Mouse (Mus musculus) right cerebral cortex, postnatal 25 days (tissue): Measurements from ENCODE around the gene Rpl13.
"Not testable (repeated sequence)": the region's sequence is repeated elsewhere in the genome, so short reads cannot be mapped to it uniquely, and the experiment has no call there.

Experiments
- DNase-seq: peaks from one replicate; pipeline ENCODE4 v3.0.0; 2022

Gene Rpl13

DNA sequence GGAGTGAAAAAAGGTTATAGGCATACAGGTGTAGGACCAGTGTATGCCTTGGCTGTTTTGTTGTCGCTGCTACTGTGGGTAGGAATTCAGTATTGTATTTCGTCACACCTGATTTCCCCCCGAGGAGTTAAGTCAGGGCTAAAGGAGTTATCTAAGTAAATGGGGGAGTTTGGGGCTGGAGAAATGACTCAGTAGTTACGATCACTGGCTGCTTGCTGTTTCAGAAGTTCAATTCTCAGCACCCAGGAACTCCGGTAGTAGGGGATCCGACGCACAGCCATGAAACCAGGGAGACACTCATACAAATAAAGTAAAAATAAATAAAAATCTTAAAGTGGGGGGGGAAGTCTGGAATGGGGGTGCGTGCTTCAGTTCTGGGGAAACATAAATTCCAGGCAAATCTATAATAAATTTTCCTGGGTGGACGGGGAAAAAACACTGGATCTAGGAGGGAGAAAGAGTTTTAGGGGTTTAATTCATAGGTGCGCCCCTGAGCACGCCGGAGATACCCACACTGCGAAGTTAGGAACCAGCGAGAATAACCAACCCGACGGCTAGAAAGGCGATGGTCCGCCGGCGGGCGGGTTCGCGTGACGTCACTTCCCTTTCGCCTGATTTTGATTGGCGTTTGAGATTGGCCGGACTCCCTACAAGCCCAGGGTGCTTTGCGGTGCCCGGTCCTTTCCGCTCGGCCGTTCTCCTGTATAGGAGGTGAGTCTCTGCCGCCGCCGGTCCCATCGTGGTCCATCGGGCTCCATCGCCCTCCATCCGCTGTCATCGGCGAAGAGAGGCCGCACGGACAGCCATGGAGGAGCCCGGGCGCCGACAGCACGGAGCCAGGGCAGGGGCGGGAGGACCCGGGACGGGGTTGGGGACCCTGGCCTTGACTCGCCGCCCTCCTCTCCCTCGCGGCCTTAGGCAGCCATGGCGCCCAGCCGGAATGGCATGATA, at the start of gene Rpl13:
TSS of gene Rpl13 (plus strand) at position 616 of the 951 bp plus-strand sequence.
- peak; percentile 97 for DNase-seq

DNA sequence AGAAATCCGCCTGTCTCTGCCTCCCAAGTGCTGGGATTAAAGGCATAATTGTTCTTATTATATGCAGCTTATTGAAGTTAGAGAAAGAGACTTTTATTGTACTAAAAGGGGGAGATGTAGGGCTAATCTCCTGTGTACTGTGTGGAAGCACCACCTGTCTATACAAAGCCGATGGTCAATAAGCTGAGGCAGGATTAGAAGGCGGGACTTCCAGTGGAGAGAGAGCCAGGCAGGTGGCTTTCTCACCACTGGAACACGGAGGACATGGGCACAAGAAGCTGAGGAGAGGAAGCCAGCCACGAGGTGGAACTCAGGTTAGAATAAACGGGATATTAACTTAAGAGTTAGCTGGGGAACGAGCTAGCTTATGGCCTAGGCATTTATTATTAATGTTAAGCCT, 39.4 kb upstream of the Rpl13 start, which contains the start of gene Spg7:
TSS of gene Spg7 (plus strand) at position 222 of the 400 bp plus-strand sequence.
- no peak for DNase-seq

DNA sequence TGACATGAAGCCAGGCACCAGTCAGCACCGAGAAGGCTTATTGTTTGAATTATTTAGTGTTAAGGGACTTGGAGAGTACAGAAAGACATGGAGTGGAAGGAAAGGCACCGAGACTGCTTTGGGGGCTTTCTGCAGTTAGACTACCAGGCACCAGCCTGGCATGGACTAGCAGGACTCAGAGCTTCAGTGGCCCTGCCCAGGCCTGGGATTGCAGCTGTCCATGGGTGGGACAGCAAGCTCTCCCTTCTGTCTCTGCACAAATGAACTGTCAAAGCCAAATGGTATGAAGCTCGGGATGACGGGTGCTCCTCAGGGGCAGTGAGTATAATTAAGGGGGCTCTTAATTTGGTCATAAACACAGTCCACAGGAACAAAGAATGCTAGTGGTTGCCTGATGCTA, 38.1 kb upstream of the Rpl13 start:
- no peak for DNase-seq

DNA sequence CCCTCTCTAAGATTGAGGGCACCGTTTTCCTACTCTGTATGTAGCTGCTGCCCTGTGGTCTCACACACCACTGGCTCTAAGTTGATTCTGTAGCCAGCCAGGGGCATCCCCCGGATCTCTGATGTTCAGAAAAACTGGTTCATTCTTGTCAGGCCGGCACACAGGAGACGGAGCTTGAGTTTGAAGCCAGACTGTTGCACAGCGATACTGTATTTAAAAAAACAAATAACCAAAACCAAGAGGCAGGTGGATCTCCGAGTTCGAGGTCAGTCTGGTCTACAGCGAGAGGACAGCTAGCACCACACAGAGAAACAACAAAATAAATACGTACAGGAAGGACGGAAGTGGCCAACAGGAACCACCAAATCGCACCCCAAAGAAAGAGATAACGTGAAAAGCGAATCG, 37.3 kb upstream of the Rpl13 start:
- DNase-seq = no peak

DNA sequence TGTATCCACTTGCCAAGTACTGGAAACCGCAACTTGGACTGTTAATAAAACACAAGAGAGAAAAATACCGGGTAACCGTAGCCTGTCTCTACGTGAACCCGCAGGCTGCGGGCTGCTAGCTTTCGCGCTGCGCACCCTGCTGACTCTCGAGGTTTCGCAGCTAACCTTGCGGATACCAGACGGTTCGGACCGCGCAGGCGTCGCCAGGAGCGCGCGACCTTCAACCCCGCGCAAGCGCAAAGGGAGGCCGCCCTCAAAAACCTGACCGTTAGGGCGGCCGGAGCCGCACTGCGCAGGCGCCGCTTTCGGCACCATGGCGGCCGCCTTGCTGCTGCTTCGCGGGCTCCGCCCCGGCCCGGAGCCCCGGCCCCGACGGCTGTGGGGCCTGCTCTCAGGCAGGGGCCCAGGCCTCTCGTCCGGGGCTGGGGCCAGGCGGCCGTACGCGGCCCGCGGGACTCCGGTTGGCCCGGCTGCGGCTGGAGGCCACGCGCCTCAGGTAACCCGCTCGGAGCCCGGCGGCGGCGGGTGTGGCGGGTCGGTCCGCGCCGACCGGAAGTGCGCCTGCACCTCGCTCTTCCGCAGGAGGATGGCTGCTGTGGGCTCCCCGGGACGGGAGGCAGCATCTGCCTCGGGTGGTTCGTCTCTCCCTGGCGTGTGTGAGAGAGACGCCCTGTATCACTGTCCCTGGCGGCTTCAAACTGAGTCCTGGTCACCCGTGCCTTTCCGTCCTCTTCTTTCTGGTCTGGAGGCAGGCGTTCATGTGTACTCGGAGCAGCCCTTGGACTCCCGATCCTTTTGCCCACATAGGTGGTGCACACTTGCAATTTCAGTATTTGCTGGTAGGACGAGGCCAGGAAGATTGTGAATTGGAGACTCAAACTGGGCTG, 36.7 kb upstream of the Rpl13 start:
- peak; percentile 97 for DNase-seq

DNA sequence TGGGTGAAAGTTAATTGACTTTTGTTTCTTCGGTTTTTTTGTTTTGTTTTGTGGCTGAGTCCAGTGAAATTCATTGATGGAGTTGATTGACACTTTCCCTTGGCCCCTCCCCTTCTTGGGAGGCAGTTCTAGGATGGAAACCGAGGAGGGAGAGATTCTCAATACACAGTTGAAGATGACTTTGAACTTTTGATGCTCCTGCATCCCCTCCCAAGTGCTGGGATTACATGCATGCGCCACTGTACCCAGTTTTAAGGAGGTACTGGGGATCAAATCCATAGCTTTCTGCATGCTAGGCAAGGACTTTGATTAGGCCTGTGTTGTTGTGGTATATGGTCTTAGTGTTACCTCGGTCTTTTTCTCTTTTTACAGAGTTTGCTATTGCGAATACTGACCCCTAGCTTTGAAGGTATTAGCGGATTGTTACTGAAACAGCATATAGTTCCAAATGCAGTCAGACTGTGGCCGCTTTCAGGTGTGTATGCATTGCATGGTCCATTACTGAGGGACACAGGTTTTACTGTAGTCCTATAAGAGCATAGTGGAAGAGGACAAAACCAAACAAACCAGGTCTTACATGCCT, 36.0 kb upstream of the Rpl13 start:
- DNase-seq = no peak

DNA sequence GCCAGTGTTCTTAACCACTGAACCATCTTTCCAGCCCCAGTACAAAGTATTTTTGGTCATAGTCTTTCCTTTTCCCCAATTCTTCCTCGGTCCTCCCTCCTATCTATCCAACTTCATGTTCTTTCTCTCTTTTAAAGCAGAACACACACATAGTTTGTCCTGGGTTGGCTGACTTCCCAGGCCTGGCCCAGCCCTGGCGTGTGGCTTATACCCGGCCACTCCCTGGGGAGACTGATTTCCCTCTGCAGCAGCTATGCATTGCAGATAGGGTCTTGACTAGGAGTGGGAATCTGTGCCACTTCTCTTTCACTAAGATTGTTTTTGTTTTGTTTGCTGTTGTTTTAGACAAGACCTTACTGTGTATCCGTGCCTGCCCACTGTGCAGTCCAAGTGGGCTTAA, 31.0 kb upstream of the Rpl13 start:
- no peak for DNase-seq

DNA sequence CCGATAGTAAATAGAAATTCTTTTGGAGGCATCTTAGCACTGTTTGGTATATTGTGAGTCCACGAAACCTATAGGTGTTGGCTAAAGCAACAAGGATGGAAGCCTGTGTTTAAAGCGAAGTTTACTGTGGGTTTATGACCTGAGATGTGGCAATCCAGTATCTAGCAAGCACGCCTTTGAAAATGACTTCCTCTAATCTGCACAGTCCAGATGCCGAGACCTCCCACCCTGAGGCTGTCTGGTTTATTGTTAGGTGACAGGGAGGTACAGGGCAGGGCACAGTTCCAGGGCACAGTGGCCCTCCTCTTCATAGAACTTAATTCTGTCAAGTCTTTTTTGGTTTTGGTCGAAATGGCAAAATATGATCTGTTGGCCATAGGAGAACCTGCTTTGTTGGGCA, 24.9 kb upstream of the Rpl13 start:
- no peak for DNase-seq

DNA sequence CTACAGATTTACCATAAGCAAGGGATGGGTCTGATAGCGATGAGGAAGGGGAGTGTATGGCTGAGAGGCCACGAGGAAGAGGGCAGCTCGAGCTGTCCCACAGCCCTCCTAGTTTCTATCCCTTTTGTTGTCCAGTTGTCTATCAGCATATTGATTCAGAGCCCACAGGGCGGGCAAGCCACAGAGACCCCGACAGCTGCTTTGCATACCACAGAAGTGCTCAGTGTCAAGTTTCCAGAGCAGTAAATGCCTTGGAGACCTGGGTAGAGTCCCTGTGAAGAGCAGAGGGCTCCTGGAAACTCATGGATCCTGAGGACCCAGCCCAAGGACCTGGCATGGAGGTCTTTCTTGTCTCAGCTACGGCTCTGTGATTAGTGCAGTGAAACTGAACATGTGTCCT, 19.2 kb upstream of the Rpl13 start:
- DNase-seq = no peak

DNA sequence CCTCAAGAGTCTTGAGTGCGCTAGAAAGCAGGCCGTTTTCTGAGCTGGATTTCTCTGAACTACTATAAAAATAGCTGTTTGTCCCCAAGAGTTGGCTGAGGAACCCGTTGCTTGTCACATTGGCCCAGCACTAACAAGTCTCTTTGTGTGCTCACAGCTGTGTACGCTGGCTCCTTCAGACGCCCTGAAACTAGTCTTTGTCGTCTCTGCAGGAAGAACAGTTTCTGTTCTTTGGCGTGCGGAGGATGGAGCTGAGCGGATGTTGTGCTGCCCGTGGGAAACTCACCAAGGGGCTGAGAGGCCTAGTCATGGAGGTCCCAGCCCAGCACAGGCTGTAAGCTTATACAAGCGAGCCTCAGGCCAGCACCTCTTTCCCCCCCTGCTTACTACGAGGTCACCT, 18.5 kb upstream of the Rpl13 start:
- DNase-seq = peak; percentile 16

DNA sequence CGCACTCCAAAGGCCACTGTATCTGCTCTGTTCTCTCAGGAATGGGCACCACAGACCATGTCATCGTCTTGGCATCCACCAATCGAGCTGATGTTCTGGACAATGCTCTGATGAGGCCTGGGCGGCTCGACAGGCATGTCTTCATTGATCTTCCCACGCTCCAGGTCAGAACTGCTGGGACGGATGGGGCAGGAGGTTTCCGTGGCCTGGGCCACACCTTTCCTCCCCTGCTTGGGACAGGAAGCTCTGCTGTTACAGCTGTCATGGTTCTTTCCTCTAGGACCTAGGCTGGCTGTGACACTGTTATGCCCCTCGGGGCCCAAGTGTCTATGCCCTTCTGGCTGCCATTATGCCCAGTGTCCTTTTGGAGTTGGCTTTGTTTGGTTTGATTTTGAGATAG, 14.9 kb upstream of the Rpl13 start:
- no peak for DNase-seq

DNA sequence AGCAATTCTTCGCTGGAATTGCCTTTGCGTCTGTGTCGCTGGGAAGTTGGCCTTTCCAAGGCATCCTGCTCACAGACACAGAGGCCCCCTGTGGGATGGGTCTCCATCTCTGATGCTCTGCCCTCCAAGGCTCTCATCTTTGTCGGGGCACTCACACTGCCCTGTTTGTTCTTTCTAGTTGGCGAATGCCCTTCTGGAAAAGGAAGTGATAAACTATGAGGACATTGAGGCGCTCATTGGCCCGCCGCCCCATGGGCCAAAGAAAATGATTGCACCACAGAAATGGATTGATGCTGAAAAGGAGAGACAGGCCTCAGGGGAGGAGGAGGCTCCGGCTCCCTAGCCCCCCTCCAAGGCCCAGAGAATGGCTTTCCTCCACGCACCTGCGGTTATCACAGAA, 4.9 kb upstream of the Rpl13 start:
- no peak for DNase-seq

DNA sequence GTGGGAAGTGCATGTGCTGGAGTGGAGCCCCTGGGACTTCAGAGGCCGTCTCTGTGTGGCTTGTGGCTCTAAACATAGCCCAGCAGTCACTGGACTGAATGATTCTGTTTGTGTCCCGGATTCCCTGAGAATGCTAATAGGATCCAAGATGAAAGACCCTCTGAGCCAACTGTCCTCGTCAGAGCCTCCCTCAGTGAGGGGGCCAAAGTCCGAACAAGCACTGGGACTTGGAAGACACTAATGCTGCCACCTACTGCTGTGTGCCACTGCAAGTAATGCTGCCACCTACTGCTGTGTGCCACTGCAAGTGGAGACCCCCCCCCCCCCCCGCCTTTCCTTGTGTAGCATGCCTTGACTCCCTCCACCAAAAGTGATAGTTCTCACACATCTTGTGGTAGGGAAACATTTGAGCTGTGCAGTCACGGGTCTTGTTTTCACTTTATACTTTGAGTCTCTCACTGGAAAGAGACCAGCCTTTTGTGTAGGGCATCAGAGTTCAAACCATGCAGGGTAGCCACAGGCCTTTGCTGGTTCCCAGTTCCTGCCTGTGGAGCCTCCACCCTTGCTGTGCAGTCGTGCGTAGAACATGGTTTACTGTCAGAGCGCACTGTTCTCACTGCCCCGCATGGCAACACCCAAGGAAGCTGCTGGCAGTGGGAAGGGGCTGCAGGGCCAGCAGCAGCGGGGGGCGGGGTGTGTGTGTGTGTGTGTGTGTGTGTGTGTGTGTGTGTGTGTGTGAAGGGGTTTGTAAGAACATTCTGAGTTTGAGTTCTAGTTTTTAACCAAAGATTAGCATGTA, 4.2 kb upstream of the Rpl13 start:
- no peak for DNase-seq

DNA sequence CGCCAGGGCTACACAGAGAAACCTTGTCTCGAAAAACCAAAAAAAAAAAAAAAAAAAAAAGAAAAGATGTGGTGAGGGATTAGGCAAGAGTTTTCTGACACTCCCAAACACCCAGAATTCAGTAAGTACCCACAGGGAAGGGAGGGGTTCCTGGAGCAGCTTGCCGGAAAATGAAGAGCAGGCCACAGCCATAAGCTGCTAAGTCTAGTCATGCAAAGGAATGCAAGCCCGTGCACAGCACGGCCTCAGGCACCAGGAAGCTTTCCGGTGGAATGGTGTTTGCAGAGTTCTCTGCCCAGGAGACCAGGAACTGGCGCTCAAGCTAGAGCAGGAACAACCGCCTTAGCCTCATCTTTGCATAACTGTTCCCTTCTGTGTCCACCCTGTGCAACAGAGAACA, 1.9 kb upstream of the Rpl13 start:
- DNase-seq = no peak

DNA sequence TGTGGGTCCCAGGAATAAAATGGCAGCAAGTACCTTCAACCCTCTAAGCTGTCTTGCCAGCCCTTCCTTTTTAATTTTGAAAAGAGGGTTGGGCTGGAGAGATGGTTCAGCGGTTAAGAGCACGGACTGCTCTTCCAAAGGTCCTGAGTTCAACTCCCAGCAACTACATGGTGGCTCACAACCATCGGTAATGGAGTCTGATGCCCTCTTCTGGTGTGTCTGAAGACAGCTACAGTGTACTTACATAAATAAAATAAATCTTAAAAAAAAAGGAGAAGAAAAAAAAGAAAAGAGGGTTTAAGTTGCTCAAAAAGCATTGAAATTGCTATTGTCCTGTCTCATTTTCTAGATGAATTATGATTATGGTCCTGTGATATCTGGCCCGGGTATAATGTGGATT, 906 bp upstream of the Rpl13 start:
- DNase-seq = no peak

DNA sequence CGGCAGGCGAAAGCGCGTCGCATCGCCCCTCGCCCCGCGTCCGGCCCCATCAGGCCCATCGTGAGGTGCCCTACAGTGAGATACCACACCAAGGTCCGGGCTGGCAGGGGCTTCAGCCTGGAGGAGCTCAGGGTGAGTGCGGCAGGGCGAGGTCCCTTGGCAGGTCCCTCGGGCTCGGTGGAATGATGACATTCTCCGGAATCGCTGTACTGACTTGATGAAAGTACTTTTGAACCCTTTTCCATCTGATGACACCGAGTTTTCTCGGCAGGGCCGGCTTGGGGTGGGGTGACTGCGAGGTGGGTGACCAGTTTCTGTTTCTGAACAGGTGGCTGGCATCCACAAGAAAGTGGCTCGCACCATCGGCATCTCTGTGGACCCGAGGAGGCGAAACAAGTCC, 705 bp downstream of the Rpl13 start:
- DNase-seq = not testable (repeated sequence)

DNA sequence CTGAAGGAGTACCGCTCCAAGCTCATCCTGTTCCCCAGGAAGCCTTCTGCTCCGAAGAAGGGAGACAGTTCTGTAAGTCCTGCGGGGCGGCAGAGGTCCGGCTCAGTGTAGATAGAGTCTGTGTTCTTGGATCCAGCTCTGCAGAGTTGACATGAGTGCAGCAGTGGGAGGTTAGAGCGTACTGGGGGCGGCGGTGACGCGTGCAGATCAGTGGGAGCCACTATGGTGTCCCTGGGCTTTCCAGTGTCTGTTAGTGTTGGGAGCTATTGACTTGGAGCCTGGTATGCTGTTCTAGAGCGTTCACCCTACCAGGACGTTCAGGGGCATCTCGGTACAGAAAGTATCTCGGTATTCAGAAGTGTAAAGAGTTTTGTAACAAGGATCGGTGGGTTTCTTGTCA, 1.1 kb downstream of the Rpl13 start:
- DNase-seq = no peak

DNA sequence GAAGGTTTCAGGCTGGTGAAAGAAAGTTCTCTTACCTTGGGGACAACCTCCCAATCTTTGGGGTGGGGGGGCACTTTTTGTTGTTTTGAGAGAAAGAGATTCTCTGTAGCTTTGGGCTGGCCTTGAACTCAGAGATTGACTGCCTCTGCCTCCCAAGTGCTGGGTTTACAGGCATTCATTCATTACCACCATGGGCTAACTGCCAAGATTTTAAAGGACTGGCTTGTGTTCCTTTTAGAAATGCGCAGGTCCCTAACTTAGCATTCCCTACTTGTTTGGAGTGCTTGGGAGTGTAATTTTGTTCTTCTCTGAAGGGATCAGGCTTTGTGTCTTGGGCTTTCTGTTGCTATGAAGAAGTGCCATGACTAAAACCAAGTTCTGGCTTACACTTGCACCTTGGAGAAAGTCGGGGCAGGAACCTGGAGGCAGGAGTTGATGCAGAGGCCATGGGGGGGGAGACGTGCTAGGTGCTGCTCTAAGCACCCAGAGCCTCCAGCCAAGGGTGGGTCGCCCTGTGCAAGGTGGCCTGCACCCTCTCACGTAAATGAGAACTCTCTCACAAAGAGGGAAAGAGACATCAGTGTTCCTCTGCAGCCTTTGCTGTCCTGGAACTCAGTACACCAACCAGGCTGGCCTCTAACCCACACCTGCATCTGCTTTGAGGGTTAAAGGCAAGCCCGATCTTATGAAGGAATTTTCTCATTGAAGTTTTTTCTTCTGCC, 2.1 kb downstream of the Rpl13 start:
- no peak for DNase-seq

DNA sequence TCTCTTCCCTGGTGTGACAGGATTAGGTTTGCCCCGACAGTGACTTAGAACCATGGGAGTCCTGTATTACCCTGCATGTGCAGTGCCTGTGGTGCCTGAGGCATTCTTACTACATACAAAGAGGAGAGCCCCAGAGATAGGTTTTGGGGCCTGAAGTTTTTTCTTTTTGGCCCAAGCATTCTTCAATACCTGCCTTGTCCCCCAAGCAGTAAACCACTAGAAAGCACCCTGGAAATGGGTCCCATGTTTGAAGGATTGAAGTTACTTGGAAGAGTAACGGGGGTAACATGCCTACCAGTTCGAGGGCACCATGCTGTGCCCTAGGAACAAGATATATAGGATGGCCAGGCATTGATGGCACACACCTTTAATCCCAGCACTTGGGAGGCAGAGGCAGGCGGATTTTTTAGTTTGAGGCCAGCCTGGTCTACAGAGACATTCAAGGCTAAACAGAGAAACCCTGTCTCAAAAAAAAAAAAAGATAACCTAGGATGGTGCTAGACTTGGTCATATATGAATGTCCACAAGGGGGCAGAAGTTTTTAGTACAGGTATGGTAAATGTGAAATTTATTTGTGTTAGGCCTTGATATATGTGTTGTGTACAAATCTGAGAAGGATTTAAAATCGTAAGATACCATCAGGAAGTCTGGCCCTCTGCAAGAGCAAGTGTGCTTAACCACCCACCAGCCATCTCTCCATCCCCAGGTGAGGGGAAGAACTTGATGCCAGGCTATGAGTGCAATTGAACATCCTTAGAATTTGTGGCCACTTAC, 3.6 kb downstream of the Rpl13 start:
- DNase-seq = no peak

DNA sequence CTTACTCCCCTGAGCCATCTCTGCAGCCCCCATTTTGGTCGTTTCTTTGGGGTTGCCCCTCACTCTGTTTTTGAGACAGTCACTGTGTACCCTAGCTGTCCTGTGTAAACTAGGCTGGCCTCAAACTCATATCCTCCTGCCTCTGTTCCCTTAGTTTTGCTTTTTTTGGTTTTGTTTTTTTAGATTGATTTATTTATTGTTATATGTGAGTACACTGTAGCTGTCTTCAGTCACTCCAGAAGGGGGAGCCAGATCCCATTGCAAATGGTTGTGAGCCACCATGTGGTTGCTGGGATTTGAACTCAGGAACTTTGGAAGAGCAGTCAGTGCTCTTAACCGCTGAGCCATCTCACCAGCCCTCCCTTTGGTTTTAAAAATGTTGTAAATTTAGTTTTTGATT, 4.4 kb downstream of the Rpl13 start:
- DNase-seq = no peak

DNA sequence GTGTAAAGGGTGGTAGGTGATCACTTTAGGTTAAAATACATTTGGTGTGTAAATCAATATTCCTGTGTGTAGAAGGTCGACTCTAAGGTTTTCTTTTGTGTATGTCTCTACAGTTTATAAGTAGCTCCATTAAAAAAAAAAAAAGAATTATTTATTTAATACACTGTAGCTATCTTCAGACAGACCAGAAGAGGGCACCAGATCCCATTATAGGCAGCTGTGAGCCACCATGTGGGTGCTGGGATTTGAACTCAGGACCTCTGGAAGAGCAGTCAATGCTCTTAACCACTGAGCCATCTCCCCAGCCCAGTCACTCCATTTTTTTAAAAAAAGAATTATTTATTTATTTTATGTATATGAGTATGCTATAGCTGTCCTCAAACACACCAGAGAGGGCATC, 5.9 kb downstream of the Rpl13 start:
- no peak for DNase-seq
